ENCODE assay signal across 8 mouse cellular contexts in genomic region chr9:20901466-20902173, GRCm38 (mm10). TPM values are rescaled to one million over a fixed set of nuclear protein-coding genes. Genes with fewer than 3 reads are reported as not detected.
DNase-seq lines count a peak whose midpoint lies in the region; ATAC-seq and TF ChIP-seq lines count a peak whose summit lies in the region.

No protein-coding gene starts in this region.

- H3K4me2 ChIP-seq in heart, embryonic 13.5 days = peak overlapping the region; percentile 51

- 10% methylated on average over 13 of the region's 13 CpGs for WGBS in bone marrow, adult 2 months
- 10% methylated on average over 13 of the region's 13 CpGs for WGBS in heart, embryonic 13.5 days
- WGBS in liver, adult 2 months = 16% methylated on average over 13 of the region's 13 CpGs
- 4% methylated on average over 13 of the region's 13 CpGs for WGBS in small intestine, adult 2 months

- no peaks in the 10 kb centered on the region; the same call in 1 of the 2 replicates for H3K4me1 ChIP-seq in bone marrow, adult 2 months (ENCODE audit: control insufficient read depth, insufficient read depth, low read length)
- peaks cover 33% of the 10 kb centered on the region for H3K4me1 ChIP-seq in heart, embryonic 13.5 days
- H3K4me1 ChIP-seq in liver, adult 2 months (ENCODE audit: control insufficient read depth, insufficient read depth, low read length) = peaks cover 15% of the 10 kb centered on the region
- peaks cover 2% of the 10 kb centered on the region; the same call in 1 of the 2 replicates for H3K4me1 ChIP-seq in small intestine, adult 2 months (ENCODE audit: control insufficient read depth, insufficient read depth, insufficient read length, low read length)

- DNase-seq in spleen, postnatal 36 days (ENCODE audit: low spot score in 2 of 2) = peak; percentile 51 to 65
- no peak for DNase-seq in spleen, adult 12 weeks (ENCODE audit: low spot score)
- DNase-seq in liver, adult 2 months (ENCODE audit: extremely low read depth, low read depth, low spot score) = peak; percentile 65
- DNase-seq in neural tube, embryonic 10.5 days (ENCODE audit: extremely low spot score, low spot score) = no peak
- DNase-seq in layer of hippocampus, postnatal 14 days (ENCODE audit: low spot score in 2 of 2) = no peak

- peaks cover 38% of the 10 kb centered on the region for H3K36me3 ChIP-seq in heart, embryonic 13.5 days
- H3K36me3 ChIP-seq in liver, adult 2 months (ENCODE audit: control insufficient read depth, insufficient read depth, low read length) = no peaks in the 10 kb centered on the region
- peaks cover 7% of the 10 kb centered on the region; the same call in 1 of the 2 replicates for H3K36me3 ChIP-seq in small intestine, adult 2 months (ENCODE audit: control insufficient read depth, insufficient read depth, low read length)

- H3K9ac ChIP-seq in heart, embryonic 13.5 days = peak overlapping the region; percentile 72
- H3K9ac ChIP-seq in liver, adult 2 months (ENCODE audit: low read depth, low read length) = no peak overlapping the region

- H3K4me3 ChIP-seq in bone marrow, adult 2 months (replicated peaks; ENCODE audit: control insufficient read depth, low read depth, low read length) = no peak overlapping the region
- H3K4me3 ChIP-seq in heart, embryonic 13.5 days = no peak overlapping the region
- H3K4me3 ChIP-seq in liver, adult 2 months (ENCODE audit: insufficient read depth, low read depth, low read length) = no peak overlapping the region
- no peak overlapping the region for H3K4me3 ChIP-seq in small intestine, adult 2 months (ENCODE audit: low read depth, low read length)

- TF ChIP-seq CTCF in bone marrow, adult 2 months (IDR thresholded peaks at IDR 0.05; ENCODE audit: control insufficient read depth, insufficient read depth, low read length) = peak; percentile 47
- peak; percentile 59 for TF ChIP-seq CTCF in liver, adult 2 months (IDR thresholded peaks at IDR 0.05; ENCODE audit: low read depth, low read length)
- TF ChIP-seq CTCF in small intestine, adult 2 months (IDR thresholded peaks at IDR 0.05; ENCODE audit: extremely low read depth, insufficient read length, insufficient replicate concordance, low read depth, low read length) = peak; percentile 43; the same call in 1 of the 2 replicates

- H3K27ac ChIP-seq in bone marrow, adult 2 months (ENCODE audit: control insufficient read depth, insufficient read depth, low read depth, low read length, poor library complexity) = no peak overlapping the region
- peak overlapping the region; percentile 75 for H3K27ac ChIP-seq in heart, embryonic 13.5 days (replicated peaks)
- no peak overlapping the region for H3K27ac ChIP-seq in liver, adult 2 months (replicated peaks; ENCODE audit: insufficient read depth, low read depth, low read length)
- no peak overlapping the region for H3K27ac ChIP-seq in small intestine, adult 2 months (ENCODE audit: insufficient read depth, low read depth, low read length)

- no peaks in the 10 kb centered on the region for H3K27me3 ChIP-seq in heart, embryonic 13.5 days (replicated peaks)
- H3K27me3 ChIP-seq in liver, adult 2 months (ENCODE audit: control insufficient read depth, insufficient read depth, low read length) = no peaks in the 10 kb centered on the region
- no peaks in the 10 kb centered on the region for H3K27me3 ChIP-seq in small intestine, adult 2 months (ENCODE audit: control insufficient read depth, insufficient read depth, low read length)

- H3K9me3 ChIP-seq in heart, embryonic 13.5 days = no peaks in the 10 kb centered on the region

- peaks cover 17% of the 10 kb centered on the region; the same call in 1 of the 2 replicates for H3K79me2 ChIP-seq in liver, adult 2 months (ENCODE audit: control insufficient read depth, insufficient read depth, low read length)

- TF ChIP-seq POLR2A in bone marrow, adult 2 months (IDR thresholded peaks at IDR 0.05; ENCODE audit: borderline replicate concordance, control insufficient read depth, low read depth, low read length) = no peak
- TF ChIP-seq POLR2A in liver, adult 2 months (IDR thresholded peaks at IDR 0.05; ENCODE audit: extremely low read depth, insufficient read depth, low read length) = no peak
- no peak for TF ChIP-seq POLR2A in small intestine, adult 2 months (IDR thresholded peaks at IDR 0.05; ENCODE audit: low read depth, low read length)

- ATAC-seq in heart, embryonic 13.5 days (ENCODE audit: extremely low read depth, insufficient number of reproducible peaks, low FRiP score, low TSS enrichment) = no peak

RNA-seq across cellular contexts. Expression of gene Eif3g, which starts 3.2 kb away (rescaled TPM):
- polyA plus RNA-seq in bone marrow, adult 2 months (2011; ENCODE audit: insufficient read depth, insufficient read length, low replicate concordance, missing spikeins) = 62.7 and 99.1 TPM in 2 replicates
- polyA plus RNA-seq in heart, embryonic 13.5 days (2015; fragmentation: Nextera tagmentation; extraction: Ambion mirVana) = 214 and 249 TPM in 2 replicates
- total RNA-seq in liver, adult 2 months (2014; rRNA removed) = 51.7 and 60.4 TPM in 2 replicates
- polyA plus RNA-seq in liver, adult 2 months (2012; rRNA removed) = 91.8 and 98.3 TPM in 2 replicates
- 57.9 and 94.5 TPM in 2 replicates for polyA plus RNA-seq in small intestine, adult 2 months (2012; rRNA removed)
- 100 to 1,000 TPM; 114 to 123 TPM for total RNA-seq in layer of hippocampus, postnatal 14 days (2021)

RNA-seq across cellular contexts. Expression of gene Ppan, which starts 13.6 kb away (rescaled TPM):
- polyA plus RNA-seq in bone marrow, adult 2 months (2011; ENCODE audit: insufficient read depth, insufficient read length, low replicate concordance, missing spikeins) = 41.9 and 69.7 TPM in 2 replicates
- 40.6 and 41.9 TPM in 2 replicates for polyA plus RNA-seq in heart, embryonic 13.5 days (2015; fragmentation: Nextera tagmentation; extraction: Ambion mirVana)
- 6.5 and 12.5 TPM in 2 replicates for total RNA-seq in liver, adult 2 months (2014; rRNA removed)
- 32.6 and 69.6 TPM in 2 replicates for polyA plus RNA-seq in liver, adult 2 months (2012; rRNA removed)
- 33.4 and 42.2 TPM in 2 replicates for polyA plus RNA-seq in small intestine, adult 2 months (2012; rRNA removed)
- 10 to 100 TPM; 21.3 to 25.6 TPM for total RNA-seq in layer of hippocampus, postnatal 14 days (2021)

RNA-seq across cellular contexts. Expression of gene Angptl6, which starts 22.1 kb away (rescaled TPM):
- 1.6 TPM in 1 of 2 replicates, not detected in the other for polyA plus RNA-seq in bone marrow, adult 2 months (2011; ENCODE audit: insufficient read depth, insufficient read length, low replicate concordance, missing spikeins)
- 2.5 and 3.1 TPM in 2 replicates for polyA plus RNA-seq in heart, embryonic 13.5 days (2015; fragmentation: Nextera tagmentation; extraction: Ambion mirVana)
- 17.6 and 27.9 TPM in 2 replicates for total RNA-seq in liver, adult 2 months (2014; rRNA removed)
- polyA plus RNA-seq in liver, adult 2 months (2012; rRNA removed) = 44.1 and 47.4 TPM in 2 replicates
- 4.3 and 8.0 TPM in 2 replicates for polyA plus RNA-seq in small intestine, adult 2 months (2012; rRNA removed)
- 10 to 100 TPM in 1 of 2 experiments, 1 to 10 TPM in 1; 7.3 to 10.7 TPM for total RNA-seq in layer of hippocampus, postnatal 14 days (2021)

RNA-seq across cellular contexts. Expression of gene A230050P20Rik, which starts 33.2 kb away (rescaled TPM):
- polyA plus RNA-seq in bone marrow, adult 2 months (2011; ENCODE audit: insufficient read depth, insufficient read length, low replicate concordance, missing spikeins) = 13.1 and 28.5 TPM in 2 replicates
- 6.5 and 6.9 TPM in 2 replicates for polyA plus RNA-seq in heart, embryonic 13.5 days (2015; fragmentation: Nextera tagmentation; extraction: Ambion mirVana)
- 14.8 and 17.1 TPM in 2 replicates for total RNA-seq in liver, adult 2 months (2014; rRNA removed)
- polyA plus RNA-seq in liver, adult 2 months (2012; rRNA removed) = 112 and 186 TPM in 2 replicates
- 22.3 and 37.9 TPM in 2 replicates for polyA plus RNA-seq in small intestine, adult 2 months (2012; rRNA removed)
- total RNA-seq in layer of hippocampus, postnatal 14 days (2021) = 10 to 100 TPM; 55.6 to 56.1 TPM

RNA-seq across cellular contexts. Expression of gene Dnmt1, which starts 58.1 kb away (rescaled TPM):
- 83.7 and 98.4 TPM in 2 replicates for polyA plus RNA-seq in bone marrow, adult 2 months (2011; ENCODE audit: insufficient read depth, insufficient read length, low replicate concordance, missing spikeins)
- polyA plus RNA-seq in heart, embryonic 13.5 days (2015; fragmentation: Nextera tagmentation; extraction: Ambion mirVana) = 58.7 and 59.8 TPM in 2 replicates
- total RNA-seq in liver, adult 2 months (2014; rRNA removed) = 5.3 and 6.6 TPM in 2 replicates
- polyA plus RNA-seq in liver, adult 2 months (2012; rRNA removed) = 4.4 and 5.5 TPM in 2 replicates
- polyA plus RNA-seq in small intestine, adult 2 months (2012; rRNA removed) = 10.4 and 21.7 TPM in 2 replicates
- total RNA-seq in layer of hippocampus, postnatal 14 days (2021) = 10 to 100 TPM; 35.5 to 37.1 TPM

Comparison
In these comparisons a context has a peak if more than half of its experiments do, and no peak if none do; other contexts are left out.
1. DNase-seq: peak in spleen, postnatal 36 days (2 of 2) and liver, adult 2 months (single experiment); none in spleen, adult 12 weeks (single experiment), neural tube, embryonic 10.5 days (single experiment) and layer of hippocampus, postnatal 14 days (0 of 2).
2. Peak in every context shown above with its lines, with median percentiles within 50 percentile points of each other: CTCF ChIP-seq.